Mouse (Mus musculus) left cerebral cortex, adult 2 months (tissue): ENCODE results near the gene Gtf3c5. TPM values are rescaled to one million over a fixed set of nuclear protein-coding genes. Genes with fewer than 3 reads are reported as not detected.

Experiments used
- DNase-seq, 2 experiments: peaks; one replicate each; pipeline ENCODE4 v3.0.0; 2021 to 2022; ENCODE audit warnings: low spot score in 2 of 2, mixed read lengths in 1 of 2; ENCODE audit errors: extremely low spot score in 1 of 2
- H3K27ac ChIP-seq: fragments of 200-600 bp; 2 replicates; pipeline ENCODE4 v1.8.1; 2022
- H3K4me3 ChIP-seq: fragments of 200-600 bp; 2 replicates; pipeline ENCODE4 v1.8.1; 2022
- CTCF ChIP-seq: fragments of 200-600 bp; IDR thresholded peaks from 2 replicates; pipeline ENCODE4 v1.8.1; 2022; ENCODE audit warnings: antibody characterized with exemption, mild to moderate bottlenecking, moderate library complexity
- intact Hi-C: fragments of 180-260 bp; cut with DNase I; formaldehyde crosslinking; loops from one replicate; pipeline ENCODE4 v1.15.1; 2025
- total RNA-seq, 2 experiments: library from RNA; stranded (reverse); gene quantifications; 2 replicates each; pipeline ENCODE4 v1.2.3; 2021

Gene Gtf3c5
- total RNA-seq, 2 experiments from 2014 or later: 18.3 TPM

- Histone ChIP-seq H3K27ac (no peak overlapping the region), H3K4me3 (no peak overlapping the region)
- intact Hi-C loops: no loop called here
- TF ChIP-seq CTCF: no peak
- no peak for DNase-seq
Observed at GRCm38 (mm10) chr2:28591479-28591878, 7.9 kb upstream of the Gtf3c5 start.

DNA sequence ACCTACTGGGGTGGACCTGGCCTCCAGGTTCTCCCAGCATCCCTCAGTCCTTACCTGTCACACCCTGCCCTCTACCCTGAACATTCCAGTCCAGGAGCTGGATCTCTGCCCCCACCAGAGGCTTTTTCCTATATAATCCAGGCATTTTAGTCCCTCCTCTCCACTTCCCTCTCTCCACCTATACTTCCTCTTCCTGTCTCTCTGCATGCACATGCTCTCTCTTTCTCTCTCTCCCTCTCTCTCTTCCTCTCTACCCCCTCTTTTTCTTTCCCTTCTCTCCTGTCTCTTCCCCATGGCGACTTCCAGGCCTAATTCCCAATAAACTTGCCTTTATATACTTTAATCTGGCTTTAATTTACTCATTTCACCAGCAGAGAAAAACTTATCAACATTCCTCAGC, 5.0 kb upstream of the Gtf3c5 start:
- Histone ChIP-seq H3K27ac (no peak overlapping the region), H3K4me3 (no peak overlapping the region)
- TF ChIP-seq CTCF: no peak
- intact Hi-C loops: loop anchor here (10.0 kb wide), 1 partner anchor 466 kb away; the partner anchor contains the start of gene Cfap77
- no peak for DNase-seq

GRCm38 (mm10) chr2:28585730-28586129, 2.2 kb upstream of the Gtf3c5 start:
- no peak for DNase-seq
- H3K27ac ChIP-seq: no peak overlapping the region
- intact Hi-C loops: loop anchor here (1.0 to 10.0 kb wide), 2 partner anchors 71 to 469 kb away; partner anchors contain the start of gene Cfap77
- TF ChIP-seq CTCF: no peak
- no peak overlapping the region for H3K4me3 ChIP-seq

DNA sequence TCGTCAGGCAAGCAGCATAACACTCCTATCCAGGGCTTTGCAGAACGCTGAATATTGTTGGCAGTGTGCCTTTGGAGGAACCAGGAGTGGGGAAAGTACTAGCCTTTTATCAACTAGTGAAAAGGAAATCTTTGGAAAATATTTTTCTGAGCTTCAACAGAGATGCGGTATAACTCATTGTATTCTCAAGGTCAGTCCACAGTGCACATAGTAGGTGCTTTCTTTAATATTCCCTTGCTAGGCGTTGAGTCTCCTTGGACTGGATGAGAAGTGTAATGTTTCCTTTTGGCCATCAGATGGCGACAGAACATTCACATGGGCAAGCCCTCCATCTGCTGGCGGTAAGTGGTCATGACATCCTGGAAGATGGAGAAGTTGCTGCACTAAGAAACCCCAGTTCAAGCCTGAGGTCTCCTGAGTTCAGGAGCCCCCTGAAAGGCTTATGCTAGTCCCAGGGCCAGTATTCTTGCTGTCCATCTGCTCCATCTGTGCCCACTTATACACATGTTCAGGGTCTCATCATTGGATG, 1.6 kb upstream of the Gtf3c5 start:
- Histone ChIP-seq H3K4me3 (no peak overlapping the region), H3K27ac (no peak overlapping the region)
- intact Hi-C loops: loop anchor here (1.0 to 10.0 kb wide), 2 partner anchors 71 to 470 kb away; partner anchors contain the start of gene Cfap77
- TF ChIP-seq CTCF: no peak; the same call in none of the 2 replicates
- DNase-seq: peak; percentile 68 to 70

DNA sequence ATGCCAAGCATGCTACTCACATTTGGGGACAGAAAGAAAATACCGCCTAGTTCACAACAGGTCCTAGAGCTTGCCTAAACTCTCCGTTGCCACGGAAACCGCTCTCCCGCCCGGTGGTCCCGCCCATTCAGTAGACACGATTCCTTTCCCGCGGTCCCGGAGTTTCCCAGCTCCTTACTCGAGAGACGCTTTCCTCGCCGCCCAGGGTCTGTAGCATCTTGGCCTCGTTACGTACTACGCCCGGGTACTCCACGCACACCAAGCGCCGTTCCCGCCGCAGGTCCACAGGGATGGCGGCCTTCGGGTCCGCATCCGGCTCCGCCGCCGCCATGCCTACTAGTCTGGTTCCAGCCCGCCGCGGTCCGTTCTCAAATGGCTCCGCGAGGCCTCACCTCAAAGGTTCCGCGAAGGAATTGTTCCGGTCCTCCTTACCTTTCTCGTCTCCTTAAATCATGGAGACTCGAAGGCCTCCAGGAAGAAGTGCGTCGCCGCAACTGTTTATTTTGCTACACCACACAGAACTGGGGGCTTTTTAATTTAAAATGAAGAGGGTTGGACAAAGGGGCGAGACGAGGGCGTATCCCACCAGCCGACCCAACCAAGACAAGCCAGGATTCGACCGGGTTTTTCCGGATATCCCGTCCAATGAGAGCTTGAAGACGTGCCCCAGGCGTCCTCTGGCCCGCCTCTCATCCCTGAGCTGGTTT, 751 bp downstream of the Gtf3c5 start:
- intact Hi-C loops: loop anchor here (10.0 kb wide), 1 partner anchor 472 kb away; the partner anchor contains the start of gene Cfap77
- Histone ChIP-seq H3K4me3 (peak overlapping the region; percentile 69), H3K27ac (peak overlapping the region; percentile 81)
- TF ChIP-seq CTCF: no peak
- peak; percentile 85 to 91 for DNase-seq

DNA sequence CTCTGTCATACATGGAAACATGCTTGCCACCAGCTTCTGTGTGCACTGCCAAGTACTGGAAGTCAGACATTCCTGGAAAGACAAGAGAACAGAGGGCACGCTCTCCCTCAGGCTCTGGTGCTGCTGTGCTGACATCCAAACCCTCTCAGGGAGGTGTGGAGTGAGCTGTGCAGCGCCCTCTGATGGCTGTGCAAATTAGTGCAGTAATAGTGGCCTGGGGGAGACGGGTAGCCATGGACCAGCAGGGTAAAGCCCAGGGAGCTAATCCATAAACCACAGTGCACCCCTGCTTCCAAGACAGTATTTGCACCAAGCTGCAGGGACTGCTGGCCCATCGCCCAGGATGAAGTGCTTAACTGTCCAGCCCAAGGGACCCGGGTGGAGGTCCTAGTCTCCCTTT, 5.5 kb downstream of the Gtf3c5 start:
- no peak overlapping the region for H3K4me3 ChIP-seq
- TF ChIP-seq CTCF: peak; percentile 57
- intact Hi-C loops: no loop called here
- no peak overlapping the region for H3K27ac ChIP-seq
- peak in 1 of 2 experiments; percentile 37 for DNase-seq

DNA sequence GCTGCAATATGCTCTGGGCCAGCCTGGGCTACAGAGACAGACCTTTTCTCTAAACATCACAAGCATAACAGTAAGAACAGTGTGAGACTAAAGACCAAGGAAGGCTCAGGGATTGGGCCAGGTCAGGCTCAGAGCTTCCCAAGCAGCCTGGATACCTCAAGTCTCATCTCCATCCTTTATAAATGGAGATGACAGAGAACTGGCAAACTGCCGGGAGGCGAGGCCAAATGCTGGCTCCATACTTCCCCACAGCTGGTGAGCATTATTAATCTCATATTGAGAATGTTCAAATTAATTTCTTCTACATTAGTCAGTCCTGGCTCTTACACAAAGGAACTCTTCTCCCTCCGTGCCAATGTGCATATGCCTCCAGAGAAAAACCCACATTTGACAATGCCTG, 6.7 kb downstream of the Gtf3c5 start:
- TF ChIP-seq CTCF: no peak
- intact Hi-C loops: no loop called here
- Histone ChIP-seq H3K27ac (no peak overlapping the region), H3K4me3 (no peak overlapping the region)
- DNase-seq: no peak

DNA sequence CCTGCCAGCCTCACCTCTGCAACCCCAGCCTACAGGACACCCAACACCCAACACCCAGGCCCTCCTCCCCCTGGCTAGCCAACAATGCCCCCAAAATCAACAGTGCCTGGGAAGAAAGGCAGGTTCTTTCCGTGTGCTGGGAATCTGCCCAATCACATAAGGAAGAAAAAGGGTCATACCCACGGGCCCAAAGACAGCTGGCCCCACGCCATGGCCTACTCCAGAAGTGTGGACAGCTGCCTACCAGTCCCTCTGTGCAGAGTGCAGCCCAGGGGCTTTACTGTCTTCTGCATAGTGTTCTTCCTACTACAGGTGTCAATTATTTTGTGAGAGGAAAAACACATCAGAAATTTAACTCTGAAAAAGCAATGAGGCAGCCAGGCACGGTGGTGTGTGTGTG, 8.2 kb downstream of the Gtf3c5 start:
- no peak overlapping the region for H3K27ac ChIP-seq
- DNase-seq: no peak
- no peak for TF ChIP-seq CTCF
- no peak overlapping the region for H3K4me3 ChIP-seq
- intact Hi-C loops: no loop called here

GRCm38 (mm10) chr2:28569903-28570302, 13.6 kb downstream of the Gtf3c5 start:
- no peak for TF ChIP-seq CTCF
- no peak overlapping the region for H3K4me3 ChIP-seq
- no peak for DNase-seq
- no peak overlapping the region for H3K27ac ChIP-seq
- intact Hi-C loops: no loop called here

DNA sequence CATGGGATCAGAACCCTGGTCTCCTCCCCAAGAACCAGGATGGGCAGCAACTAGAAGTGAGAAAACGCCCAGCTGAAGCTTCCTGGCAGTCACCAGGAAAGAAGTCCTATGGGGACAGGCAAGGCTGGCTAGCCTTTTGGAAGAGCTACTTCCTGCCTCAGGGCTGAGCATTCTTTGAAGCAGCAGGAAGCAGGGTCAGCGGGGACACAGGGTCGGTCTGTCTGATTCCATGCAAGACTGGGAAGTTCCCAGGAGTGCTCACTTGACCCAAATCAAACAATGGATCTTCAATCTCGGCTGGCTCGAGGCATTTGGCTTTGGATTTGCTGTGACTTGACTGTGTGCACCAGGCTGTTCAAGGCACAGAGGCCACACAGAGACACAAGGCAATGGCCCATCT, 17.0 kb downstream of the Gtf3c5 start:
- intact Hi-C loops: no loop called here
- no peak for TF ChIP-seq CTCF
- Histone ChIP-seq H3K27ac (0 out of 2 replicates have a peak overlapping the region, but pooled peaks have one; percentile 19), H3K4me3 (no peak overlapping the region)
- no peak for DNase-seq

GRCm38 (mm10) chr2:28564380-28564779, 19.2 kb downstream of the Gtf3c5 start:
- no peak for DNase-seq
- H3K27ac ChIP-seq: no peak overlapping the region
- intact Hi-C loops: no loop called here
- TF ChIP-seq CTCF: no peak
- no peak overlapping the region for H3K4me3 ChIP-seq

- Histone ChIP-seq H3K27ac (no peak overlapping the region), H3K4me3 (no peak overlapping the region)
- intact Hi-C loops: no loop called here
- no peak for TF ChIP-seq CTCF
- DNase-seq: no peak
Observed at GRCm38 (mm10) chr2:28563830-28564229, 19.7 kb downstream of the Gtf3c5 start.

GRCm38 (mm10) chr2:28563303-28563702, 20.2 kb downstream of the Gtf3c5 start, which contains the start of gene Cel:
Gene Cel (minus strand): TSS chr2:28563403.
- TF ChIP-seq CTCF: no peak
- Histone ChIP-seq H3K27ac (no peak within 1 kb of the TSS), H3K4me3 (no peak within 1 kb of the TSS)
- intact Hi-C loops: no loop called here
- no peak for DNase-seq
